Mouse (Mus musculus) small intestine, adult 2 months (tissue): ENCODE data around the gene Diras2. TPM values are rescaled to one million over a fixed set of nuclear protein-coding genes. Genes with fewer than 3 reads are reported as not detected.

Source experiments
- H3K27ac ChIP-seq: fragments of 200-500 bp; 2 replicates; pipeline ENCODE4 v1.5.1; 2012; ENCODE audit warnings: low read depth, low read length, control low read depth, inconsistent platforms; ENCODE audit not compliant: insufficient read depth
- H3K27me3 ChIP-seq: fragments of 200-500 bp; 2 replicates; pipeline ENCODE4 v1.6.1; 2012; ENCODE audit warnings: mild to moderate bottlenecking, moderate library complexity, low read length, inconsistent platforms; ENCODE audit not compliant: control insufficient read depth, insufficient read depth
- H3K36me3 ChIP-seq: fragments of 200-500 bp; 2 replicates; pipeline ENCODE4 v1.6.1; 2012; ENCODE audit warnings: mild to moderate bottlenecking, low read length, control low read depth, inconsistent platforms; ENCODE audit not compliant: control insufficient read depth, insufficient read depth
- H3K4me1 ChIP-seq: fragments of 200-500 bp; 2 replicates; pipeline ENCODE4 v1.6.1; 2012; ENCODE audit warnings: low read length, inconsistent platforms, mixed read lengths; ENCODE audit not compliant: control insufficient read depth, insufficient read depth, insufficient read length
- H3K4me3 ChIP-seq: fragments of 200-500 bp; 2 replicates; pipeline ENCODE4 v1.5.1; 2012; ENCODE audit warnings: low read depth, mild to moderate bottlenecking, control low read depth, inconsistent platforms, low read length, moderate library complexity
- CTCF ChIP-seq: fragments of 200-500 bp; IDR thresholded peaks from 2 replicates; pipeline ENCODE4 v1.5.1; 2012; ENCODE audit warnings: low read depth, mild to moderate bottlenecking, control low read depth, inconsistent platforms, low read length, moderate library complexity, mixed read lengths; ENCODE audit not compliant: insufficient replicate concordance, insufficient read length; ENCODE audit errors: extremely low read depth
- POLR2A ChIP-seq: fragments of 200-500 bp; IDR thresholded peaks from 2 replicates; pipeline ENCODE4 v1.6.1; 2012; ENCODE audit warnings: low read depth, mild to moderate bottlenecking, control low read depth, inconsistent platforms, low read length, moderate library complexity
- WGBS: fragments of 180-500 bp; shearing (Covaris S2); methylation state at CpG from one replicate; pipeline ENCODE4 v1.1.7; 2018; 5-methylcytosine and 5-hydroxymethylcytosine counted together
- polyA plus RNA-seq: library from polyadenylated mRNA; depleted of rRNA; stranded (reverse); fragments of >200 nt; gene quantifications from 2 replicates; pipeline ENCODE4 v1.2.3, GENCODE M21; 2012

The Diras2 gene
- polyA plus RNA-seq, 1 experiment, result 0.44 TPM

- H3K36me3 ChIP-seq, result no peaks in the 10 kb centered on the region
- TF ChIP-seq CTCF (no peak), POLR2A (no peak)
- H3K27ac ChIP-seq, result no peak overlapping the region
- no peak overlapping the region for H3K4me3 ChIP-seq
- peaks cover 10% of the 10 kb centered on the region for H3K27me3 ChIP-seq
- peaks cover 5% of the 10 kb centered on the region for H3K4me1 ChIP-seq
- WGBS, result 58% methylated on average over 13 of the region's 13 CpGs
These were observed 1.7 kb downstream of the Diras2 start for GRCm38 (mm10) chr13:52529188-52529972.

GRCm38 (mm10) chr13:52528786-52529185 is 2.3 kb downstream of the Diras2 start:
- H3K4me3 ChIP-seq, result no peak overlapping the region
- 55% methylated on average over 9 of the region's 9 CpGs for WGBS
- H3K36me3 ChIP-seq, result no peaks in the 10 kb centered on the region
- H3K4me1 ChIP-seq, result peaks cover 5% of the 10 kb centered on the region
- no peak overlapping the region for H3K27ac ChIP-seq
- H3K27me3 ChIP-seq, result peaks cover 10% of the 10 kb centered on the region
- TF ChIP-seq CTCF, result no peak
- TF ChIP-seq POLR2A, result no peak

- Histone ChIP-seq H3K36me3 (no peaks in the 10 kb centered on the region), H3K27ac (no peak overlapping the region), H3K4me3 (no peak overlapping the region), H3K4me1 (peaks cover 5% of the 10 kb centered on the region), H3K27me3 (peaks cover 10% of the 10 kb centered on the region)
- 66% methylated on average over 8 of the region's 8 CpGs for WGBS
- no peak for TF ChIP-seq CTCF
These were observed 2.8 kb downstream of the Diras2 start for GRCm38 (mm10) chr13:52528281-52528680.

- no peak overlapping the region for H3K4me3 ChIP-seq
- WGBS, result 73% methylated on average over 6 of the region's 6 CpGs
These were observed 4.6 kb downstream of the Diras2 start for GRCm38 (mm10) chr13:52526249-52527035.

GRCm38 (mm10) chr13:52524313-52524712 is 6.8 kb downstream of the Diras2 start:
- no peaks in the 10 kb centered on the region for H3K36me3 ChIP-seq
- no peak overlapping the region for H3K27ac ChIP-seq
- H3K27me3 ChIP-seq, result no peaks in the 10 kb centered on the region
- TF ChIP-seq CTCF, result no peak
- TF ChIP-seq POLR2A, result no peak
- 87% methylated on average over 11 of the region's 11 CpGs for WGBS
- no peak overlapping the region for H3K4me3 ChIP-seq
- no peaks in the 10 kb centered on the region for H3K4me1 ChIP-seq

More at GRCm38 (mm10) chr13:52526249-52527035, 4.6 kb downstream of the Diras2 start:
- Histone ChIP-seq H3K36me3 (no peaks in the 10 kb centered on the region), H3K27ac (no peak overlapping the region), H3K27me3 (peaks cover 10% of the 10 kb centered on the region), H3K4me1 (peaks cover 5% of the 10 kb centered on the region)
- TF ChIP-seq CTCF (no peak), POLR2A (no peak)

- TF ChIP-seq CTCF, result no peak
- TF ChIP-seq POLR2A, result no peak
- WGBS, result 62% methylated on average over 6 of the region's 6 CpGs
- Histone ChIP-seq H3K4me1 (no peaks in the 10 kb centered on the region), H3K27ac (no peak overlapping the region), H3K4me3 (no peak overlapping the region), H3K36me3 (no peaks in the 10 kb centered on the region), H3K27me3 (no peaks in the 10 kb centered on the region)
These were observed 9.9 kb downstream of the Diras2 start for GRCm38 (mm10) chr13:52521176-52521575.

- TF ChIP-seq POLR2A (no peak), CTCF (no peak)
- 79% methylated on average over 5 of the region's 5 CpGs for WGBS
These were observed 11.7 kb downstream of the Diras2 start for GRCm38 (mm10) chr13:52519425-52519824.

More at GRCm38 (mm10) chr13:52519425-52519824, 11.7 kb downstream of the Diras2 start:
- Histone ChIP-seq H3K27me3 (no peaks in the 10 kb centered on the region), H3K4me3 (no peak overlapping the region), H3K36me3 (no peaks in the 10 kb centered on the region), H3K4me1 (no peaks in the 10 kb centered on the region), H3K27ac (no peak overlapping the region)
